Mouse (Mus musculus): ENCODE results near the gene Acss1. TPM values are rescaled to one million over a fixed set of nuclear protein-coding genes. Genes with fewer than 3 reads are reported as not detected.

The Acss1 gene
- polyA plus RNA-seq, 1 experiment from 2014 or later: 5.3 TPM

DNA sequence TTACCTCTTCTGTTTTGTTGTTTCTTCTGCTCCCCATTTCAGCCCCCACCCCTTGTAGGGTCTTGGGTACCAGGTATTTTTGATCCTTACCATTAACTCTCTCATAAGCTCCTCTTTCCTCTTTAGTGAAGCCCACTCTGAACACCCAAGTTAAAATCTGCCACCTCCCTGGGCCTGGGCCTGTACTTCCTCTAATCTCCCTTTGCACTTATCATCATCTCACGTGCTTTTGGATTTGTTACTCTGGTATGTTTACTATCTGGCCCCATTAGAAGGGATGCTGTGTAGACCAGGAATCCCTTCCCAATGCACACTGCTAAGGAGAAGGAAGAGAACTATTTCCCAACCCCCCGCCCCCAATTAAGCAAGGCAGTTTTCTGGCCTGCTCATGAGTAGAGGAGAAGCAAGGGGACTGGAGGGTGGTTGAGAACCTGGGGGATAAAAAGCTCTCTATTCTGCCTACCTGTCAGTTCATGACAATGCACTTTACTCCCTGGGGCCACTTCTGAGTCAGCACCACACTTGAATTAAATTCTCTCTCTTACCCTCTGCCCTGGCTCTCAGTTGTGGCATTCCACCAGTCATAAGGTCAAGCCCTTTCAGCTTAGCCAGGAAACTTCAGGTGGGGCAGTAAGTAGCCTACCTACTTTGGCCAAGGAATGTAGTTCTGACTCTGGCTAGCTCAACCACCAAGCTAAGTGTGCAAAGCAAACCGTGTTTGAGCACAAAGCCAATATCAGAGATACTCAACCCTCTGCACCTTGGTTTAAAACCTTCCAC is 72.7 kb downstream of the Acss1 start:
- Histone ChIP-seq H3K27me3 (no peaks in the 10 kb centered on the region), H3K9me3 (no peaks in the 10 kb centered on the region), H3K4me1 (no peaks in the 10 kb centered on the region), H3K4me2 (no peak overlapping the region), H3K27ac (no peak overlapping the region), H3K9ac (no peak overlapping the region), H3K36me3 (peaks cover 18% of the 10 kb centered on the region), H3K4me3 (no peak overlapping the region)
- 88% methylated on average over 3 of the region's 3 CpGs for WGBS
- ATAC-seq (ENCODE audit: insufficient number of reproducible peaks, insufficient read depth, low FRiP score, low TSS enrichment, low read depth): no peak

DNA sequence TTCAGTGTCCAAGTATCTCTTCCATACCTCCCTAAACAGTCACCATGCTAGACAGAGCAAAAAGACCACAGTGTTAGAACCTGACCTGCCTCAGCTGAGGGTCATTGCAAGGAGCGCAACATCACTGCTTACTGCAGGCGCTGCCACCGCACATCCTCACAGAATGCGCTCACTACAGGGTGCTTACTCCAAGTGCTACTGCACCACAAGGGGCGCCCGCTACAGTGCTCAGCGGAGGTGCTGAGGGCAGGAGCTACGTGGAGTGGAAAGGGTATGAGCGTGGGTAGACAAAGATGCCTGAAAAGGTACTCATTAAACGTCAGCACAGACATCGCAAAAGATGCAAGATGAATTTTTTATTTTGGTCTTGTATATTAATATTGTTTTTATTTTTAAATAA is 79.2 kb downstream of the Acss1 start:
- Histone ChIP-seq H3K4me1 (no peaks in the 10 kb centered on the region), H3K4me2 (no peak overlapping the region), H3K27ac (no peak overlapping the region), H3K27me3 (no peaks in the 10 kb centered on the region), H3K36me3 (peaks cover 59% of the 10 kb centered on the region), H3K9me3 (no peaks in the 10 kb centered on the region), H3K9ac (no peak overlapping the region), H3K4me3 (no peak overlapping the region)
- WGBS: 76% methylated on average over 11 of the region's 11 CpGs
- ATAC-seq (ENCODE audit: insufficient number of reproducible peaks, insufficient read depth, low FRiP score, low TSS enrichment, low read depth): no peak

DNA sequence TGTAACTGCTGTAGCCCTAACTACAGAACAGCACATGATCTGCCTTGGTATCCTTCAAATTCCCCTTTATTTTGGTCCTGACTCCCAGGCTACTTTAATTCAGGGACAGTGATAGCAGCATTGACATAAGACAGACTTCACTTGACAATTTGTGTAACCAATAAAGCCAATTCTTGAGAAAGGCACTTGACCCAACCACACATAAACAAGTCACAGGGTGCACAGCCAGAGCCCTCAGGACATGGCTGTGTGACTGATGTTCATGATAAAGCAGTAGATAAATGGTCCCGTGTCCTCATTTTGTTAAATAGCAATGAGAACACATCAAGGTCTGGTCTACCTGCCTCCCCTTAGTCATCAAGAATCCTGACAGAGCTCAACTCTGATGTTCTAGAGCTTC is 88.7 kb downstream of the Acss1 start:
- Histone ChIP-seq H3K9ac (no peak overlapping the region), H3K9me3 (no peaks in the 10 kb centered on the region), H3K4me1 (no peaks in the 10 kb centered on the region), H3K4me2 (no peak overlapping the region), H3K27me3 (no peaks in the 10 kb centered on the region), H3K36me3 (peaks cover 15% of the 10 kb centered on the region), H3K27ac (no peak overlapping the region), H3K4me3 (no peak overlapping the region)
- no peak for ATAC-seq (ENCODE audit: insufficient number of reproducible peaks, insufficient read depth, low FRiP score, low TSS enrichment, low read depth)
- WGBS: 71% methylated on average over 1 of the region's 1 CpGs

- WGBS: 80% methylated on average over 5 of the region's 5 CpGs
- Histone ChIP-seq H3K4me1 (no peaks in the 10 kb centered on the region), H3K4me2 (no peak overlapping the region), H3K27ac (no peak overlapping the region), H3K27me3 (no peaks in the 10 kb centered on the region), H3K9ac (no peak overlapping the region), H3K9me3 (no peaks in the 10 kb centered on the region), H3K4me3 (no peak overlapping the region), H3K36me3 (peaks cover 5% of the 10 kb centered on the region)
- no peak for ATAC-seq (ENCODE audit: insufficient number of reproducible peaks, insufficient read depth, low FRiP score, low TSS enrichment, low read depth)
Measured at GRCm38 (mm10) chr2:150578603-150579002, 89.7 kb downstream of the Acss1 start.

- no peak overlapping the region for H3K27ac ChIP-seq
- H3K9ac ChIP-seq: no peak overlapping the region
- WGBS: 90% methylated on average over 1 of the region's 1 CpGs
- H3K27me3 ChIP-seq: no peaks in the 10 kb centered on the region
- H3K36me3 ChIP-seq: peaks cover 3% of the 10 kb centered on the region; the same call in 1 of the 2 replicates
- H3K4me3 ChIP-seq: no peak overlapping the region
- H3K4me2 ChIP-seq: no peak overlapping the region
- no peaks in the 10 kb centered on the region for H3K4me1 ChIP-seq
- no peak for ATAC-seq (ENCODE audit: insufficient number of reproducible peaks, insufficient read depth, low FRiP score, low TSS enrichment, low read depth)
- no peaks in the 10 kb centered on the region for H3K9me3 ChIP-seq
Measured at GRCm38 (mm10) chr2:150576256-150576655, 92.0 kb downstream of the Acss1 start.

DNA sequence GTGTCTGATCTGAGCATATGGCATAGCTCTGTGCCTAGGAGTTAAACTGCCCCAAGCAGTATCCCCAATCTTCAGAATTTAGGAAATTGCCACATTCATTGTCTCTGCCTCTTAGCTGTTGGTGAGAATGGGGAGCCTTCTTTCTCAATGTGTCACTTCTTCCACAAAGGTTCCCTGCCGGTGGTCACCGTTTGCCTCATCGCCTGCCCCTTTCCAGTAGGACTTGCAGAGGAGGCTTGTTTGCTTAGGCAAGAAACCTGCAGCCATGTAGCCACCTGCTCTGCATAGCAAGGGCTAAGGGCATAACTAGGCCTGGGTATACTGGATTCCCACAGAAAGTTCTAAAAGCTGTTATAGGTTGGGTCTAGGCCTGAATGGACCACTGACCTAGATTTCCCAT is 95.8 kb downstream of the Acss1 start:
- Histone ChIP-seq H3K36me3 (peaks cover 3% of the 10 kb centered on the region; the same call in 1 of the 2 replicates), H3K27me3 (no peaks in the 10 kb centered on the region), H3K27ac (no peak overlapping the region), H3K9me3 (no peaks in the 10 kb centered on the region), H3K9ac (no peak overlapping the region), H3K4me1 (no peaks in the 10 kb centered on the region), H3K4me3 (no peak overlapping the region), H3K4me2 (no peak overlapping the region)
- 86% methylated on average over 3 of the region's 3 CpGs for WGBS
- no peak for ATAC-seq (ENCODE audit: insufficient number of reproducible peaks, insufficient read depth, low FRiP score, low TSS enrichment, low read depth)

DNA sequence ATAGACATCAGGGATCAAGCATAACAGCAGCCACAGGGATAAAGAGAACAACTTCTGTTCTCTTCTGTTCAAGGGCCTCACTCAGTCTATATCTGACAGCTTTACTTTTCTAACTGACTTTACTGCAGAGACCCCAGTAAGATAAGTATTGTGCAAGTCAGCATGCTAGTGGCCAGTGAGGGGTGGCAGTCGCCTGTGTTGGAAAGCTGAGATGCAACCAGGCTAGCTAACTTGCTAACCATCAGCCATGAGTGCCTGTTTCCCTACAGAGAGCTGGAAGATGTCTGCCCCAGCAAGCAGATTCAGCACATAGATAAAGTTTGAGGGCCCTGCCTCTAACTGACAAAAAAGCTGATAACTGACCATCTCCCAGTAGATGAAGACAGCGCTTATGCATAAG is 97.5 kb downstream of the Acss1 start:
- no peaks in the 10 kb centered on the region for H3K9me3 ChIP-seq
- no peak for ATAC-seq (ENCODE audit: insufficient number of reproducible peaks, insufficient read depth, low FRiP score, low TSS enrichment, low read depth)
- no peaks in the 10 kb centered on the region for H3K27me3 ChIP-seq
- no peak overlapping the region for H3K27ac ChIP-seq
- no peak overlapping the region for H3K4me3 ChIP-seq
- no peak overlapping the region for H3K9ac ChIP-seq
- no peaks in the 10 kb centered on the region for H3K36me3 ChIP-seq
- no peaks in the 10 kb centered on the region for H3K4me1 ChIP-seq
- no peak overlapping the region for H3K4me2 ChIP-seq
- 94% methylated on average over 2 of the region's 2 CpGs for WGBS

GRCm38 (mm10) chr2:150569847-150570590 is 98.3 kb downstream of the Acss1 start, which contains the start of gene Cst7:
Gene Cst7, plus strand, starts transcription at chr2:150570415.
- ATAC-seq (ENCODE audit: insufficient number of reproducible peaks, insufficient read depth, low FRiP score, low TSS enrichment, low read depth): no peak
- Histone ChIP-seq H3K9me3 (no peaks in the 10 kb centered on the region), H3K4me3 (no peak within 1 kb of the TSS), H3K4me1 (no peaks in the 10 kb centered on the region), H3K4me2 (no peak within 1 kb of the TSS), H3K9ac (no peak within 1 kb of the TSS), H3K27me3 (no peaks in the 10 kb centered on the region), H3K36me3 (no peaks in the 10 kb centered on the region), H3K27ac (no peak within 1 kb of the TSS)
- 72% methylated on average over 11 of the region's 11 CpGs for WGBS

Other genes starting within 250 kb of the Acss1 start
- 8.2 and 8.5 TPM in 2 replicates for gene Zfp442, start 217.0 kb downstream of the Acss1 start, polyA plus RNA-seq (2015; fragmentation: Nextera tagmentation; extraction: Ambion mirVana)
- 0.07 TPM in 1 of 2 replicates, not detected in the other for gene Zfp345, start 183.4 kb downstream of the Acss1 start, polyA plus RNA-seq (2015; fragmentation: Nextera tagmentation; extraction: Ambion mirVana)
- 1.0 and 1.1 TPM in 2 replicates for gene Cst7, start 98.1 kb downstream of the Acss1 start, polyA plus RNA-seq (2015; fragmentation: Nextera tagmentation; extraction: Ambion mirVana)
- gene Apmap, start 59.9 kb downstream of the Acss1 start, polyA plus RNA-seq (2015; fragmentation: Nextera tagmentation; extraction: Ambion mirVana): 27.9 and 29.6 TPM in 2 replicates
- not detected in 2 replicates for gene Vsx1, start 20.9 kb upstream of the Acss1 start, polyA plus RNA-seq (2015; fragmentation: Nextera tagmentation; extraction: Ambion mirVana)
- gene Entpd6, start 80.5 kb upstream of the Acss1 start, polyA plus RNA-seq (2015; fragmentation: Nextera tagmentation; extraction: Ambion mirVana): 29.2 and 29.5 TPM in 2 replicates
- gene Pygb, start 118.2 kb upstream of the Acss1 start, polyA plus RNA-seq (2015; fragmentation: Nextera tagmentation; extraction: Ambion mirVana): 89.4 and 100 TPM in 2 replicates
- 68.2 and 69.5 TPM in 2 replicates for gene Abhd12, start 236.2 kb upstream of the Acss1 start, polyA plus RNA-seq (2015; fragmentation: Nextera tagmentation; extraction: Ambion mirVana)
- 52.2 and 54.9 TPM in 2 replicates for gene Gins1, start 236.9 kb upstream of the Acss1 start, polyA plus RNA-seq (2015; fragmentation: Nextera tagmentation; extraction: Ambion mirVana)